Mouse (Mus musculus): ENCODE measurements around the gene Cic. TPM values are rescaled to one million over a fixed set of nuclear protein-coding genes. Genes with fewer than 3 reads are reported as not detected.
A peak's percentile ranks its signal among the peaks of the same experiment; 100 is the strongest.

Cic gene
- polyA plus RNA-seq, 1 experiment, result 292 TPM

- TF ChIP-seq POLR2A (IDR thresholded peaks at IDR 0.05; ENCODE audit: borderline replicate concordance, control insufficient read depth, low read depth, low read length), result no peak
- no peak for TF ChIP-seq CTCF (IDR thresholded peaks at IDR 0.05; ENCODE audit: control insufficient read depth, insufficient read depth, low read length)
- Histone ChIP-seq H3K4me3 (replicated peaks; ENCODE audit: control insufficient read depth, low read depth, low read length) (no peak overlapping the region), H3K4me1 (ENCODE audit: control insufficient read depth, insufficient read depth, low read length) (peaks cover 12% of the 10 kb centered on the region), H3K27ac (ENCODE audit: control insufficient read depth, insufficient read depth, low read depth, low read length, poor library complexity) (no peak overlapping the region; the same call in 1 of the 2 replicates)
- WGBS, result 88% methylated on average over 35 of the region's 35 CpGs
Measured at GRCm38 (mm10) chr7:25270652-25271633, 3.4 kb downstream of the Cic start.

- no peak overlapping the region for H3K4me3 ChIP-seq (replicated peaks; ENCODE audit: control insufficient read depth, low read depth, low read length)
- no peak overlapping the region for H3K27ac ChIP-seq (ENCODE audit: control insufficient read depth, insufficient read depth, low read depth, low read length, poor library complexity)
- H3K4me1 ChIP-seq (ENCODE audit: control insufficient read depth, insufficient read depth, low read length), result peaks cover 12% of the 10 kb centered on the region
- TF ChIP-seq CTCF (IDR thresholded peaks at IDR 0.05; ENCODE audit: control insufficient read depth, insufficient read depth, low read length) (no peak), POLR2A (IDR thresholded peaks at IDR 0.05; ENCODE audit: borderline replicate concordance, control insufficient read depth, low read depth, low read length) (0 out of 2 replicates have a peak, but pooled peaks have one; percentile 8)
- WGBS, result 92% methylated on average over 30 of the region's 30 CpGs
Measured at GRCm38 (mm10) chr7:25271651-25272444, 4.3 kb downstream of the Cic start.

- WGBS, result 92% methylated on average over 38 of the region's 38 CpGs
- Histone ChIP-seq H3K4me3 (replicated peaks; ENCODE audit: control insufficient read depth, low read depth, low read length) (no peak overlapping the region), H3K27ac (ENCODE audit: control insufficient read depth, insufficient read depth, low read depth, low read length, poor library complexity) (no peak overlapping the region; the same call in 1 of the 2 replicates), H3K4me1 (ENCODE audit: control insufficient read depth, insufficient read depth, low read length) (peaks cover 11% of the 10 kb centered on the region)
- peak; percentile 22; the same call in 1 of the 2 replicates for TF ChIP-seq POLR2A (IDR thresholded peaks at IDR 0.05; ENCODE audit: borderline replicate concordance, control insufficient read depth, low read depth, low read length)
- TF ChIP-seq CTCF (IDR thresholded peaks at IDR 0.05; ENCODE audit: control insufficient read depth, insufficient read depth, low read length), result no peak
Measured at GRCm38 (mm10) chr7:25272445-25273258, 5.1 kb downstream of the Cic start.

- Histone ChIP-seq H3K27ac (ENCODE audit: control insufficient read depth, insufficient read depth, low read depth, low read length, poor library complexity) (peak overlapping the region; percentile 57), H3K4me3 (replicated peaks; ENCODE audit: control insufficient read depth, low read depth, low read length) (no peak overlapping the region), H3K4me1 (ENCODE audit: control insufficient read depth, insufficient read depth, low read length) (peaks cover 12% of the 10 kb centered on the region)
- no peak for TF ChIP-seq CTCF (IDR thresholded peaks at IDR 0.05; ENCODE audit: control insufficient read depth, insufficient read depth, low read length)
- TF ChIP-seq POLR2A (IDR thresholded peaks at IDR 0.05; ENCODE audit: borderline replicate concordance, control insufficient read depth, low read depth, low read length), result 0 out of 2 replicates have a peak, but pooled peaks have one; percentile 4
- WGBS, result 82% methylated on average over 22 of the region's 22 CpGs
Measured at GRCm38 (mm10) chr7:25273259-25274241, 6.0 kb downstream of the Cic start.

- H3K4me1 ChIP-seq (ENCODE audit: control insufficient read depth, insufficient read depth, low read length), result peaks cover 11% of the 10 kb centered on the region
- TF ChIP-seq CTCF (IDR thresholded peaks at IDR 0.05; ENCODE audit: control insufficient read depth, insufficient read depth, low read length), result no peak
- TF ChIP-seq POLR2A (IDR thresholded peaks at IDR 0.05; ENCODE audit: borderline replicate concordance, control insufficient read depth, low read depth, low read length), result no peak
- H3K4me3 ChIP-seq (replicated peaks; ENCODE audit: control insufficient read depth, low read depth, low read length), result no peak overlapping the region
- H3K27ac ChIP-seq (ENCODE audit: control insufficient read depth, insufficient read depth, low read depth, low read length, poor library complexity), result no peak overlapping the region
- 27% methylated on average over 5 of the region's 5 CpGs for WGBS
Measured at GRCm38 (mm10) chr7:25274571-25274970, 7.1 kb downstream of the Cic start.

GRCm38 (mm10) chr7:25274996-25275395 lies 7.5 kb downstream of the Cic start:
- Histone ChIP-seq H3K27ac (ENCODE audit: control insufficient read depth, insufficient read depth, low read depth, low read length, poor library complexity) (no peak overlapping the region), H3K4me3 (replicated peaks; ENCODE audit: control insufficient read depth, low read depth, low read length) (no peak overlapping the region), H3K4me1 (ENCODE audit: control insufficient read depth, insufficient read depth, low read length) (peaks cover 7% of the 10 kb centered on the region)
- TF ChIP-seq CTCF (IDR thresholded peaks at IDR 0.05; ENCODE audit: control insufficient read depth, insufficient read depth, low read length) (no peak), POLR2A (IDR thresholded peaks at IDR 0.05; ENCODE audit: borderline replicate concordance, control insufficient read depth, low read depth, low read length) (no peak)
- 81% methylated on average over 3 of the region's 3 CpGs for WGBS
